Mouse (Mus musculus) G1E-ER4 (cell line): Measurements from ENCODE around the gene Alox15. TPM values are rescaled to one million over a fixed set of nuclear protein-coding genes. Genes with fewer than 3 reads are reported as not detected.

ENCODE experiments used
- GATA1 ChIP-seq: IDR thresholded peaks from one replicate; pipeline ENCODE4 v1.8.0; 2012; ENCODE audit warnings: low read length, inconsistent platforms
- polyA plus RNA-seq: library from polyadenylated mRNA; stranded (reverse); fragments of >175 nt; gene quantifications from 2 replicates; pipeline ENCODE4 v1.2.3, GENCODE M21; 2012

The Alox15 gene
- polyA plus RNA-seq, 1 experiment = not detected

DNA sequence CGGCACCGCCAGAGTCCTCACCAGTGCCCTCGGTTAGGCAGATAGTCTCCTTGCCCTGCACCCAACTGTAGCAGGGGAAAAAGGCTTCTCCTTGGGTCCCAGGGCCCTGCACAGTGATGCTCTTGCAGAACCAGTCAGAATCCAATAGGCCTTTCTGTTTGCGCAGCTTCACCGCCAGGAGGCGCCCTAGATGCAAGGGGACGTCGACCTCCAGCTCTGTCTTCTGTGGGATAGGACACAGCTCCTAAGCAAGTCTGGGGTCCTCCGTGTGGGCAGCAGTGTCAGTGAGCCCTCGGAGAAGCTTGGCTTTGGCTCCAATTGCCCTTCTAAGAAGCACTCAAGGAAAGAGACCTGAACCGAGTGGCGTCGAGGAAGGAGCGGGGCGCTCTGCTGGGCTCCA, 30.2 kb downstream of the Alox15 start:
- TF ChIP-seq GATA1 = no peak

DNA sequence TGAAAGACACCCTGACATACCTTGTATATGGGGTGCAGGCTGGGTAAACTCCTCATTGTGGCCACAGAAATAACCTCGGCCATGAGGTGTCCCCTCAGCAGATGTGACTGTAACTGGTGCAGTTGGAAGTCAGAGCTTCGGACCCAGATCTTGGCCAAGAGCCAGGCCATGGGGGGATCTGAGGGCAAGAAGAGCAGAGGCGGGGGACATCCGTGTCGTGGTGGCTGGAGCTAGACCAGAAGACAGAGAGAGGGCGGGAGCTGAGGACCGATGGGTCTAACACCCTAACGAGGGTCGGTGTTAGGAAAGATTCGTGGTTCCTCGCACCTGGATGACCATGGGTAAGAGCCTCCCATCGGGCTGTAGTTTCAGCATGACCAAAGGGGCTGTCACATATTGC, 32.2 kb downstream of the Alox15 start:
- TF ChIP-seq GATA1 = no peak

DNA sequence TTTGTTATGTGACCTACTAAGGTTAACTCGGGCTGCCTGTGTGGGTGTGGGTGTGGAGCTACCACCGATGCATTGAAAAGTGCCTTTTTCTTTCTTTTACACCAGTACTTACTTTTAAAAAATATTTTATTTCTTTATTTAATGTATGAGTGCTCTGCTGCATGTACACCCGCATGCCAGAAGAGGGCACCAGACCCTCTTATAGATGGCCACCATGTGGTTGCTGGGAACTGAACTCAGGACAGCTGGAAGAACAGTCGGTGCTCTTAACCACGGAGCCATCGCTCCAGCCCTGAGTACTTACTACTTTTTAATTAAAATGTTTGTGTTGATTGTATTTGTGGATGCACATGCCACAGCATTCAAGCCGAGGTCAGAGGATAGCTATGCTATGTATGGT, 38.0 kb downstream of the Alox15 start:
- no peak for TF ChIP-seq GATA1

DNA sequence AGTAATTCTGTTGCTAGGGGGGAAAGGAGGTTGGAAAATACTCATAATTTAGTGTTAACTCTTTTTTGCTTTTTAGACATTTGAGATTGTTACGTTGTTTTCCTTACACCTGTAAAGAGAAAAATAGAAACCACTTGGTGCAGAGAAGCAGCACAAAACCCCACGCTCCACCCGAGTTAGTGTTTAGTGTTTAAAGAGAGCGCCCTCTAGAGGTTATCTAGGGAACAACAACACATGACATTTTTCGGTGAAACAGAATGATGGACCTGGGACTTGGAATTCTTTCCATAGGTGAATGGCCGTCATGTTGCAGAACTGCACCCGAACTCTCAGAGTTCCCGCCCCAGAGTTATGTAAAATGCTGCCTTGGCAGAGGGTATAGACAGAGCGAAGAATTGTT, 42.5 kb downstream of the Alox15 start:
- no peak for TF ChIP-seq GATA1

DNA sequence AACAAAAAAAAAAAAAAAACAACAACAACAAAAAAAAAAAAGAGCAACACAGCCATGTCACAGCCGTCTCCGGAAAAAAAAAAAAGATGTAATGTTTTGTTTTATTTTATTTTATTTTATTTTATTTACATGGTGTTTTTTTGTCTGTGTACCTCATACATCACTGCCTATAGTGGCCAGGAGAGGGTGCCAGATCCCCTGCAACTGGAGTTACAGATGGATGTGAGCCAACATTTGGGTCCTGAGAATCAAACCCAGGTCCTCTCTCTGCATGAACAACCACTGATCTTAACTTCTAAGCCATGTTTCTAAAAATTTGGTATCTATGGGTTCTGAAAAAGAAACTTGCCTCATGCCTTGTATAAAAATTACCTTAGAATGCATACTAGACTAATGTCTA, 43.5 kb downstream of the Alox15 start:
- TF ChIP-seq GATA1 = no peak

DNA sequence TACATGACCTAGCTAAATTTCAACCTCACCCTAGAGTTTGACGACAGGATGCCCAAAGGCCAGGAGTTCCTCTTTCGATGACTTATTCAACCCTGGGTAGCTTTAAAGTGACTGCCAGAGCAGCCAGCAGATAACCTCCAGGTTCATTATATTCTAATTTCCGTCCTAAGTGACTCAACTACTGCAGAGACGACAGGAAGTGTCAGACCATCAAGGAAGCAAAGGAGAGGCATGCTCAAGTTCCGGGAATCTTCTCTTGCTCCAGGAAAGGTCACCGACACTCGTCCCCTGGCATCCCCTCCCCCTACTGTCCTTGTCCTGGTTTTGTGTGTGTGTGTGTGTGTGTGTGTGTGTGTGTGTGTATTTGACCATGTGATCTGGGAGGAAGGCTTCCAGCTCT, 45.7 kb downstream of the Alox15 start:
- no peak for TF ChIP-seq GATA1

DNA sequence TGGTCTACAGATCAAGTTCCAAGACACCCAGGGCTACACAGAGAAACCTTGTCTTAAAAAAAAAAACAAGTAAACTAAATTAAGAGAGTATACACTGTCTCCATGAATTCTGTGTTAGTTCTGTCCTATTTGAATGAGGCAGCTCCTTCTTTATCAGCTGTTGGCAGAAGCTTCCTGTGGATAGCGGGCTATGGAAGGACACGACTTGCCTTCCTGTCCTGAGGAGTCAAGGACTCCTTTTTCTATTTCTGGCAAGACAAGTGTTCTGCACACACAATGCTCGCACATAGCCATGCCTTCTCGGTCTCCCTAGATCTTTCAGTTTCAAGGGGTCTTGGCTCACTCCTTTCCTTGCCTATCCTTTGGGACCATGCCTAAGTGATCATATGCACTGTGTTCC, 49.5 kb downstream of the Alox15 start:
- no peak for TF ChIP-seq GATA1

DNA sequence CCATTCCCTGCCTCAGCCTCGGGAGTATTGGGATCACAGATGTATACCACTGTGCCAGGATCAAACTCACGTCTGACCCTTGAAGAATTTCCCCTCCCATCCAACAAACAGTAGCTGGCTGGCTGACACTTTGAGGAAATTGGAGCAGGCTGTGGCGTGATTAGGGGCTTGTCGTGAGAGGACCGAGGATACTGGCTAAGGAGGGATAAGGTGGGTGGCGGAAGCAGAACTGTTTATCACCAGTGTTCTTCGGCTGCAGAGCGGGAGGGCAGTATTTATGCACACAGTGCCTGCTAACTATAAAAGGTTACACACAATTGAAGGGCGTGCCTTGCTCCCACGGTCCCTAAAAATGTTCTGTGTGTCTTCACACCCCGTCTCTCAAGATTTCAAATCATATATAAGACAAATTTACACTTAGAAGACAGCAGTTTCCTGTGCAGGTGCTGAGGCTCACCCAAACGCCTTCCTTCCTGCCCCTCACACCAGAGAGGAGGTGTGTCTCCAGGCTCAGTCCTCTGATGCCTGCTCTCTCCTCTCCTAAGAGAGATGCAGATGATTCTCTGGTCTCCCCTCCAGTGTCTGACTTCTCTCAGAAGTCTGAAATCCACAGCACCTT, 53.9 kb downstream of the Alox15 start:
- TF ChIP-seq GATA1 = no peak

DNA sequence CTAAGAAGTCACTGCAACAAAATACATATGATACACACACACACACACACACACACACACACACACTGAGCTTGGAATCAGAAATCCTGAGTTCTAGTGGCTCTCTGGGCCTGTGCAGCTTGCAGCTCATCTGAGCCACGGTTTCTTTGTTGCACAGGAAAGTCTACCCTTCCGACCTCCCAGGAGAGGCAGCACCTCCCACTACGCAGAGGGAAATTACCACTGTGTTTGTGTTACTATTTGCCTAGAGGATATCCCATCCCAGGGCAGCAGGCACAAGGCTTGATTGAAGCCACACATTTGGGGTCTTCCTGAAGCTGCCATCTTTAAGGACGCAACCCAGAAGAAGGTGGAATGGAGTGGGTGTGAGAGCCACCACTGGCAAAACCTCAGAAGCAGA, 54.4 kb downstream of the Alox15 start:
- TF ChIP-seq GATA1 = no peak

Other genes starting within 250 kb of the Alox15 start
- gene Mgl2, start 221.7 kb downstream of the Alox15 start, polyA plus RNA-seq = not detected in 2 replicates
- 1.5 and 4.3 TPM in 2 replicates for gene Clec10a, start 195.8 kb downstream of the Alox15 start, polyA plus RNA-seq
- not detected in 2 replicates for gene Slc16a11, start 139.3 kb downstream of the Alox15 start, polyA plus RNA-seq
- 9.2 and 12.0 TPM in 2 replicates for gene Slc16a13, start 131.0 kb downstream of the Alox15 start, polyA plus RNA-seq
- gene Bcl6b, start 122.2 kb downstream of the Alox15 start, polyA plus RNA-seq = not detected in 2 replicates
- gene 0610010K14Rik, start 114.1 kb downstream of the Alox15 start, polyA plus RNA-seq = 88.8 and 123 TPM in 2 replicates
- gene Gm21988, start 112.2 kb downstream of the Alox15 start, polyA plus RNA-seq = 3.5 and 4.8 TPM in 2 replicates
- gene Rnasek, start 112.2 kb downstream of the Alox15 start, polyA plus RNA-seq = 142 and 145 TPM in 2 replicates
- gene Alox12, start 96.7 kb downstream of the Alox15 start, polyA plus RNA-seq = not detected in 2 replicates
- gene Alox12e, start 29.4 kb downstream of the Alox15 start, polyA plus RNA-seq = not detected in 2 replicates
- gene Pelp1, start 58.0 kb upstream of the Alox15 start, polyA plus RNA-seq = 97.1 and 115 TPM in 2 replicates
- gene Arrb2, start 80.6 kb upstream of the Alox15 start, polyA plus RNA-seq = 202 and 316 TPM in 2 replicates
- 13.3 and 29.5 TPM in 2 replicates for gene Med11, start 99.9 kb upstream of the Alox15 start, polyA plus RNA-seq
- not detected in 2 replicates for gene Zmynd15, start 107.4 kb upstream of the Alox15 start, polyA plus RNA-seq
- gene Cxcl16, start 108.0 kb upstream of the Alox15 start, polyA plus RNA-seq = not detected in 2 replicates
- not detected in 2 replicates for gene Tm4sf5, start 153.2 kb upstream of the Alox15 start, polyA plus RNA-seq
- not detected in 2 replicates for gene Vmo1, start 162.6 kb upstream of the Alox15 start, polyA plus RNA-seq
- gene Gltpd2, start 167.2 kb upstream of the Alox15 start, polyA plus RNA-seq = not detected in 2 replicates
- 201 and 213 TPM in 2 replicates for gene Psmb6, start 173.3 kb upstream of the Alox15 start, polyA plus RNA-seq
- gene Gm40193, start 180.9 kb upstream of the Alox15 start, polyA plus RNA-seq = not detected in 2 replicates
- gene Pld2, start 188.0 kb upstream of the Alox15 start, polyA plus RNA-seq = 0.02 and 0.04 TPM in 2 replicates
- 99.2 and 116 TPM in 2 replicates for gene Mink1, start 210.8 kb upstream of the Alox15 start, polyA plus RNA-seq